In genomic region chr13:38851820-38852219, GRCm38 (mm10) we compare ENCODE assay signal across 25 mouse cellular contexts.
DNase-seq lines count a peak whose midpoint lies in the region; ATAC-seq and TF ChIP-seq lines count a peak whose summit lies in the region.
"Had no signal": no experiment of that assay in that cellular context is flagged by ENCODE, and none has a peak within 500 bp of the region (broad histone marks: within the 10 kb centered on the region; RNA-seq: fewer than 3 reads in every experiment).

No protein-coding gene starts in this region.

- no peak overlapping the region for H3K9ac ChIP-seq in embryonic facial prominence, embryonic 14.5 days (ENCODE audit: low read depth, low read length)
- H3K9ac ChIP-seq: embryonic facial prominence, embryonic 15.5 days; forebrain, postnatal 0 days; hindbrain, embryonic 12.5 days; hindbrain, embryonic 15.5 days; intestine, embryonic 15.5 days had no signal

- WGBS in embryonic facial prominence, embryonic 14.5 days, result 77% methylated on average over 7 of the region's 7 CpGs
- WGBS in embryonic facial prominence, embryonic 10.5 days, result 91% methylated on average over 7 of the region's 7 CpGs
- 92% methylated on average over 7 of the region's 7 CpGs for WGBS in olfactory bulb, adult 2 months

- H3K27me3 ChIP-seq in embryonic facial prominence, embryonic 14.5 days (replicated peaks; ENCODE audit: control insufficient read depth, insufficient read depth, low read length), result no peaks in the 10 kb centered on the region
- no peaks in the 10 kb centered on the region for H3K27me3 ChIP-seq in embryonic facial prominence, embryonic 10.5 days (replicated peaks; ENCODE audit: low read depth, poor library complexity, severe bottlenecking)
- H3K27me3 ChIP-seq: embryonic facial prominence, embryonic 15.5 days; hindbrain, embryonic 12.5 days; hindbrain, embryonic 15.5 days; intestine, embryonic 15.5 days had no signal

- H3K4me3 ChIP-seq in embryonic facial prominence, embryonic 14.5 days (ENCODE audit: low read depth, low read length), result no peak overlapping the region
- no peak overlapping the region for H3K4me3 ChIP-seq in embryonic facial prominence, embryonic 10.5 days
- H3K4me3 ChIP-seq in olfactory bulb, adult 2 months (ENCODE audit: insufficient read depth, low read depth, low read length), result no peak overlapping the region
- H3K4me3 ChIP-seq: embryonic facial prominence, embryonic 15.5 days; gastrocnemius, adult 2 months; hindbrain, embryonic 12.5 days; hindbrain, embryonic 15.5 days; intestine, embryonic 15.5 days had no signal

- no peak overlapping the region for H3K4me2 ChIP-seq in embryonic facial prominence, embryonic 14.5 days (ENCODE audit: low read depth, low read length)
- H3K4me2 ChIP-seq: embryonic facial prominence, embryonic 15.5 days; heart, embryonic 11.5 days; hindbrain, embryonic 12.5 days; hindbrain, embryonic 15.5 days; intestine, embryonic 15.5 days had no signal

- no peak for TF ChIP-seq CTCF in olfactory bulb, adult 2 months (IDR thresholded peaks at IDR 0.05; ENCODE audit: insufficient read depth, low read depth, low read length)

- no peaks in the 10 kb centered on the region for H3K36me3 ChIP-seq in embryonic facial prominence, embryonic 14.5 days (ENCODE audit: control insufficient read depth, insufficient read depth, low read length)
- no peaks in the 10 kb centered on the region for H3K36me3 ChIP-seq in embryonic facial prominence, embryonic 10.5 days (replicated peaks)
- H3K36me3 ChIP-seq: embryonic facial prominence, embryonic 15.5 days; hindbrain, embryonic 12.5 days; hindbrain, embryonic 15.5 days; intestine, embryonic 15.5 days had no signal

- no peak overlapping the region for H3K27ac ChIP-seq in embryonic facial prominence, embryonic 14.5 days (replicated peaks; ENCODE audit: low read depth, low read length)
- H3K27ac ChIP-seq in embryonic facial prominence, embryonic 10.5 days (replicated peaks), result no peak overlapping the region
- H3K27ac ChIP-seq in olfactory bulb, adult 2 months (ENCODE audit: insufficient read depth, low read depth, low read length), result peak overlapping the region; percentile 46
- H3K27ac ChIP-seq: embryonic facial prominence, embryonic 15.5 days; gastrocnemius, adult 2 months; hindbrain, embryonic 12.5 days; hindbrain, embryonic 15.5 days; intestine, embryonic 15.5 days had no signal

- no peak for TF ChIP-seq POLR2A in olfactory bulb, adult 2 months (IDR thresholded peaks at IDR 0.05; ENCODE audit: insufficient read depth, low read depth, low read length)

- no peaks in the 10 kb centered on the region for H3K4me1 ChIP-seq in embryonic facial prominence, embryonic 14.5 days (ENCODE audit: control insufficient read depth, insufficient read depth, low read length)
- H3K4me1 ChIP-seq in embryonic facial prominence, embryonic 10.5 days, result no peaks in the 10 kb centered on the region
- peaks cover 11% of the 10 kb centered on the region for H3K4me1 ChIP-seq in olfactory bulb, adult 2 months (ENCODE audit: control insufficient read depth, insufficient read depth, low read length)
- H3K4me1 ChIP-seq: embryonic facial prominence, embryonic 15.5 days; hindbrain, embryonic 12.5 days; hindbrain, embryonic 15.5 days; intestine, embryonic 15.5 days had no signal

- peak; percentile 5 for DNase-seq in embryonic facial prominence, embryonic 14.5 days (ENCODE audit: low spot score)
- DNase-seq in embryonic facial prominence, embryonic 10.5 days (ENCODE audit: low spot score), result no peak
- DNase-seq in 416B (ENCODE audit: low read depth), result peak; percentile 94
- peak; percentile 4 to 7 for DNase-seq in B cell, adult 2 months
- DNase-seq in retina, postnatal 1 day, result no peak
- DNase-seq: adrenal gland, adult 8-10 months; adrenal gland, postnatal 25 days; cerebellum, adult 11-12 months; cerebellum, adult 8-10 months; cerebellum, postnatal 10 days; cerebellum, postnatal 36 days; embryo, embryonic 11 days; forebrain, postnatal 0 days; gastrocnemius, adult 2 months; gastrocnemius, postnatal 14 days; heart, adult 11 months had no signal

- no peak for ATAC-seq in embryonic facial prominence, embryonic 14.5 days (ENCODE audit: low read depth)
- no peak for ATAC-seq in monocyte, adult 5-6 weeks (replicated peaks; ENCODE audit: insufficient number of reproducible peaks, low FRiP score, low TSS enrichment, poor library complexity, severe bottlenecking)
- ATAC-seq: activated CD4-positive, CD25-positive, alpha-beta regulatory T cell, adult 4 months; forebrain, embryonic 14.5 days; forebrain, postnatal 0 days; intestine, embryonic 15.5 days had no signal

- H3K9me3 ChIP-seq in embryonic facial prominence, embryonic 14.5 days (ENCODE audit: control insufficient read depth, low read length), result no peaks in the 10 kb centered on the region
- no peaks in the 10 kb centered on the region for H3K9me3 ChIP-seq in embryonic facial prominence, embryonic 10.5 days
- H3K9me3 ChIP-seq: embryonic facial prominence, embryonic 15.5 days; hindbrain, embryonic 12.5 days; hindbrain, embryonic 15.5 days; intestine, embryonic 15.5 days had no signal

Comparison
In these comparisons a context has a peak if more than half of its experiments do, and no peak if none do; other contexts are left out.
1. DNase-seq: peak in embryonic facial prominence, embryonic 14.5 days (single experiment), 416B (single experiment) and B cell, adult 2 months (2 of 2); none in embryonic facial prominence, embryonic 10.5 days (single experiment) and retina, postnatal 1 day (single experiment).